In the genomic region with DNA sequence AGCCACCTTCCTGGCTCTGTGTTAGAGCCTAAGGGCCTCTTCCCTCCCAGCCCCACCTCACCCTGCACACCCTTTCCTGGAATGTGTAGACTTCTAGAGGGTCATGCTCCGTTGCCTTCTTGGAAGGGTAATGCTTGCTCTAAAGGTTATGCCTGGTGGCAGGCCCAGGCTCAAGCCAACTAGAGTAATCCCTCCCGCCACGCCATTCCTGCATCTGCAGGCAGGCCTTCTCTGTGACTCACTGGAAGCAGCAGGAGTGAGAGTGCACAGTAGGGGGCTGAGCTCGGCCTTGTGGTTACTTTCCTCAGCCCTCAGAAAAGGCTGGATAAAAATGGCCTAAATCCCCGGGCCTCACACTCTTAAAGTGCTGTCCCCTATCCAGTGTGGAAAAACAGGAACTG, we compare ENCODE assay signal across 9 mouse cellular contexts. TPM values are rescaled to one million over a fixed set of nuclear protein-coding genes. Genes with fewer than 3 reads are reported as not detected.
DNase-seq lines count a peak whose midpoint lies in the region; ATAC-seq and TF ChIP-seq lines count a peak whose summit lies in the region.
"Had no signal": no experiment of that assay in that cellular context is flagged by ENCODE, and none has a peak within 500 bp of the region (broad histone marks: within the 10 kb centered on the region; RNA-seq: fewer than 3 reads in every experiment).

No protein-coding gene starts in this region.

- peak; percentile 26 to 29 for DNase-seq in heart, adult 18-20 months
- DNase-seq in heart, postnatal 25 days (ENCODE audit: low spot score): no peak
- peak; percentile 61 for DNase-seq in MEL (ENCODE audit: low read depth, low spot score)
- DNase-seq in liver, adult 2 months (ENCODE audit: extremely low read depth, low read depth, low spot score): peak; percentile 30
- no peak for DNase-seq in ovary, postnatal 14 days (ENCODE audit: low spot score)

- peaks cover 6 to 39% of the 10 kb centered on the region in 2 experiments for H3K36me3 ChIP-seq in MEL (ENCODE audit: control insufficient read depth in 1 of 2, insufficient read depth in 2 of 2, low read length in 2 of 2)
- H3K36me3 ChIP-seq in hindbrain, embryonic 13.5 days: peaks cover 60% of the 10 kb centered on the region
- H3K36me3 ChIP-seq in liver, adult 2 months (ENCODE audit: control insufficient read depth, insufficient read depth, low read length): peaks cover 30% of the 10 kb centered on the region
- H3K36me3 ChIP-seq in stomach, embryonic 16.5 days (ENCODE audit: control insufficient read depth, insufficient read depth, low read length): peaks cover 13% of the 10 kb centered on the region

- no peaks in the 10 kb centered on the region for H3K27me3 ChIP-seq in MEL (ENCODE audit: control insufficient read depth in 1 of 2, insufficient read depth in 2 of 2, low read length in 2 of 2)
- H3K27me3 ChIP-seq in hindbrain, embryonic 13.5 days: no peaks in the 10 kb centered on the region
- H3K27me3 ChIP-seq in liver, adult 2 months (ENCODE audit: control insufficient read depth, insufficient read depth, low read length): no peaks in the 10 kb centered on the region
- no peaks in the 10 kb centered on the region for H3K27me3 ChIP-seq in stomach, embryonic 16.5 days (ENCODE audit: control insufficient read depth, insufficient read depth, low read length)

- TF ChIP-seq POLR2A in MEL (IDR thresholded peaks at IDR 0.05; ENCODE audit: control insufficient read depth in 1 of 2, insufficient read depth in 1 of 2, low read depth in 1 of 2, low read length in 2 of 2, poor library complexity in 1 of 2): no peak
- no peak for TF ChIP-seq POLR2A in cortical plate, adult 2 months (IDR thresholded peaks at IDR 0.05; ENCODE audit: extremely low read depth, insufficient read depth, low read length)
- no peak for TF ChIP-seq POLR2A in liver, adult 2 months (IDR thresholded peaks at IDR 0.05; ENCODE audit: extremely low read depth, insufficient read depth, low read length)

- WGBS in hindbrain, embryonic 13.5 days: 26% methylated on average over 5 of the region's 5 CpGs
- 22% methylated on average over 5 of the region's 5 CpGs for WGBS in liver, adult 2 months
- 20% methylated on average over 5 of the region's 5 CpGs for WGBS in stomach, embryonic 16.5 days

- no peaks in the 10 kb centered on the region for H3K9me3 ChIP-seq in MEL (replicated peaks; ENCODE audit: insufficient read depth, low read length)
- no peaks in the 10 kb centered on the region for H3K9me3 ChIP-seq in hindbrain, embryonic 13.5 days
- H3K9me3 ChIP-seq in stomach, embryonic 16.5 days (replicated peaks; ENCODE audit: control insufficient read depth, low read length): no peaks in the 10 kb centered on the region

- peak overlapping the region; percentile 94 for H3K4me2 ChIP-seq in hindbrain, embryonic 13.5 days
- H3K4me2 ChIP-seq in stomach, embryonic 16.5 days (ENCODE audit: low read depth, low read length): peak overlapping the region; percentile 93

- intact Hi-C loops in heart, postnatal 25 days (cut with DNase I): loop anchor here (5.0 kb wide), 1 partner anchor 180 kb away; a partner anchor contains a TSS

- H3K4me1 ChIP-seq in MEL (ENCODE audit: control insufficient read depth in 1 of 2, insufficient read depth in 2 of 2, low read length in 2 of 2): peaks cover 11 to 38% of the 10 kb centered on the region in 2 experiments
- H3K4me1 ChIP-seq in cortical plate, adult 2 months (ENCODE audit: control insufficient read depth, insufficient read depth, low read length): peaks cover 7% of the 10 kb centered on the region
- peaks cover 27% of the 10 kb centered on the region for H3K4me1 ChIP-seq in hindbrain, embryonic 13.5 days (replicated peaks)
- H3K4me1 ChIP-seq in liver, adult 2 months (ENCODE audit: control insufficient read depth, insufficient read depth, low read length): peaks cover 11% of the 10 kb centered on the region
- peaks cover 23% of the 10 kb centered on the region for H3K4me1 ChIP-seq in stomach, embryonic 16.5 days (ENCODE audit: control insufficient read depth, insufficient read depth, low read length)

- peak overlapping the region; percentile 3 for H3K27ac ChIP-seq in MEL (ENCODE audit: control insufficient read depth, low read depth, low read length)
- H3K27ac ChIP-seq in cortical plate, adult 2 months (ENCODE audit: insufficient read depth, low read length): no peak overlapping the region
- peak overlapping the region; percentile 64; the same call in 1 of the 2 replicates for H3K27ac ChIP-seq in hindbrain, embryonic 13.5 days
- peak overlapping the region; percentile 24 for H3K27ac ChIP-seq in liver, adult 2 months (replicated peaks; ENCODE audit: insufficient read depth, low read depth, low read length)
- peak overlapping the region; percentile 2; the same call in 1 of the 2 replicates for H3K27ac ChIP-seq in stomach, embryonic 16.5 days (ENCODE audit: low read length)

- no peak for TF ChIP-seq CTCF in MEL (IDR thresholded peaks at IDR 0.05 in 2 of 3, conservative IDR thresholded peaks at IDR 0.05 in 1 of 3; ENCODE audit: control insufficient read depth in 1 of 3, insufficient read depth in 1 of 3, low read depth in 2 of 3, low read length in 3 of 3, poor library complexity in 1 of 3, severe bottlenecking in 1 of 3)
- TF ChIP-seq CTCF in cortical plate, adult 2 months (IDR thresholded peaks at IDR 0.05; ENCODE audit: extremely low read depth, insufficient read depth, low read length): no peak
- no peak for TF ChIP-seq CTCF in liver, adult 2 months (IDR thresholded peaks at IDR 0.05; ENCODE audit: low read depth, low read length)

- H3K9ac ChIP-seq in MEL (ENCODE audit: control insufficient read depth, low read depth, low read length, poor library complexity, severe bottlenecking): peak overlapping the region; percentile 82
- peak overlapping the region; percentile 99 for H3K9ac ChIP-seq in hindbrain, embryonic 13.5 days
- peak overlapping the region; percentile 56 for H3K9ac ChIP-seq in liver, adult 2 months (ENCODE audit: low read depth, low read length)
- H3K9ac ChIP-seq in stomach, embryonic 16.5 days (ENCODE audit: low read length): peak overlapping the region; percentile 41

- TF ChIP-seq EP300 in MEL (IDR thresholded peaks at IDR 0.05; ENCODE audit: low read depth in 1 of 2, low read length in 2 of 2): no peak

- H3K79me2 ChIP-seq in MEL (ENCODE audit: control insufficient read depth, insufficient read depth, low read length, poor library complexity): peaks cover 24% of the 10 kb centered on the region
- peaks cover 12% of the 10 kb centered on the region; the same call in 1 of the 2 replicates for H3K79me2 ChIP-seq in liver, adult 2 months (ENCODE audit: control insufficient read depth, insufficient read depth, low read length)

- ATAC-seq in hindbrain, embryonic 13.5 days (ENCODE audit: low FRiP score): no peak
- ATAC-seq in stomach, embryonic 16.5 days (ENCODE audit: insufficient read depth, low FRiP score): no peak

- peak overlapping the region; percentile 64 to 73; a peak in 3 of 4 replicates for H3K4me3 ChIP-seq in MEL (ENCODE audit: control insufficient read depth in 1 of 2, insufficient read depth in 1 of 2, low read depth in 2 of 2, low read length in 2 of 2)
- H3K4me3 ChIP-seq in cortical plate, adult 2 months (ENCODE audit: insufficient read depth, low read length): peak overlapping the region; percentile 62
- peak overlapping the region; percentile 91 for H3K4me3 ChIP-seq in hindbrain, embryonic 13.5 days
- H3K4me3 ChIP-seq in liver, adult 2 months (ENCODE audit: insufficient read depth, low read depth, low read length): peak overlapping the region; percentile 96; the same call in 1 of the 2 replicates
- peak overlapping the region; percentile 74 for H3K4me3 ChIP-seq in stomach, embryonic 16.5 days (replicated peaks; ENCODE audit: low read length)

- TF ChIP-seq RAD21 in MEL (IDR thresholded peaks at IDR 0.05; ENCODE audit: low read depth, low read length): no peak

RNA-seq across cellular contexts. Expression of a gene that starts 1.8 kb away (rescaled TPM):
- total RNA-seq in heart, adult 18-20 months (2021): 100 to 1,000 TPM; 184 to 195 TPM
- total RNA-seq in heart, postnatal 25 days (2021): 100 to 1,000 TPM; 201 to 215 TPM
- 185 and 199 TPM in 2 replicates for total RNA-seq in MEL (2012; rRNA removed)
- polyA plus RNA-seq in MEL (2012; ENCODE audit: insufficient read depth in 1 of 2, insufficient read length in 2 of 2, low read depth in 1 of 2, low replicate concordance in 2 of 2, missing spikeins in 1 of 2): 1,000 to 10,000 TPM in 1 of 2 experiments, 100 to 1,000 TPM in 1; 312 to 1,810 TPM
- 1,329 and 1,383 TPM in 2 replicates for polyA plus RNA-seq in cortical plate, adult 2 months (2012; rRNA removed)
- 1,101 and 1,130 TPM in 2 replicates for polyA plus RNA-seq in hindbrain, embryonic 13.5 days (2015; fragmentation: Nextera tagmentation; extraction: Ambion mirVana)
- total RNA-seq in liver, adult 2 months (2014; rRNA removed): 151 and 236 TPM in 2 replicates
- 298 and 343 TPM in 2 replicates for polyA plus RNA-seq in liver, adult 2 months (2012; rRNA removed)
- polyA plus RNA-seq in stomach, embryonic 16.5 days (2015; fragmentation: Nextera tagmentation; extraction: Ambion mirVana): 565 and 588 TPM in 2 replicates

RNA-seq across cellular contexts. Expression of a gene that starts 11.3 kb away (rescaled TPM):
- 10 to 100 TPM; 61.7 to 70.2 TPM for total RNA-seq in heart, adult 18-20 months (2021)
- 10 to 100 TPM; 64.9 to 69.4 TPM for total RNA-seq in heart, postnatal 25 days (2021)
- total RNA-seq in MEL (2012; rRNA removed): 42.0 and 46.5 TPM in 2 replicates
- polyA plus RNA-seq in MEL (2012; ENCODE audit: insufficient read depth in 1 of 2, insufficient read length in 2 of 2, low read depth in 1 of 2, low replicate concordance in 2 of 2, missing spikeins in 1 of 2): 10 to 100 TPM in 1 of 2 experiments, not detected in 1; 79.6 TPM
- polyA plus RNA-seq in cortical plate, adult 2 months (2012; rRNA removed): 78.5 and 83.5 TPM in 2 replicates
- polyA plus RNA-seq in hindbrain, embryonic 13.5 days (2015; fragmentation: Nextera tagmentation; extraction: Ambion mirVana): 81.2 and 85.0 TPM in 2 replicates
- 42.0 and 44.9 TPM in 2 replicates for total RNA-seq in liver, adult 2 months (2014; rRNA removed)
- polyA plus RNA-seq in liver, adult 2 months (2012; rRNA removed): 29.5 and 48.5 TPM in 2 replicates
- 55.0 and 63.1 TPM in 2 replicates for polyA plus RNA-seq in stomach, embryonic 16.5 days (2015; fragmentation: Nextera tagmentation; extraction: Ambion mirVana)

RNA-seq across cellular contexts. Expression of a gene that starts 20.3 kb away (rescaled TPM):
- total RNA-seq in heart, adult 18-20 months (2021): 10 to 100 TPM; 47.2 to 48.0 TPM
- 10 to 100 TPM; 44.9 to 46.8 TPM for total RNA-seq in heart, postnatal 25 days (2021)
- 4.0 and 4.1 TPM in 2 replicates for total RNA-seq in MEL (2012; rRNA removed)
- polyA plus RNA-seq in MEL (2012; ENCODE audit: insufficient read depth in 1 of 2, insufficient read length in 2 of 2, low read depth in 1 of 2, low replicate concordance in 2 of 2, missing spikeins in 1 of 2): 10 to 100 TPM in 1 of 2 experiments, not detected in 1; 20.5 TPM
- polyA plus RNA-seq in cortical plate, adult 2 months (2012; rRNA removed): 41.7 and 42.5 TPM in 2 replicates
- 40.7 and 43.5 TPM in 2 replicates for polyA plus RNA-seq in hindbrain, embryonic 13.5 days (2015; fragmentation: Nextera tagmentation; extraction: Ambion mirVana)
- 2.5 and 5.8 TPM in 2 replicates for total RNA-seq in liver, adult 2 months (2014; rRNA removed)
- polyA plus RNA-seq in liver, adult 2 months (2012; rRNA removed): 11.6 and 15.0 TPM in 2 replicates
- 17.4 and 17.6 TPM in 2 replicates for polyA plus RNA-seq in stomach, embryonic 16.5 days (2015; fragmentation: Nextera tagmentation; extraction: Ambion mirVana)

RNA-seq across cellular contexts. Expression of a gene that starts 38.5 kb away (rescaled TPM):
- total RNA-seq in heart, adult 18-20 months (2021): 10 to 100 TPM; 55.1 to 60.2 TPM
- 10 to 100 TPM; 52.4 to 59.1 TPM for total RNA-seq in heart, postnatal 25 days (2021)
- 131 and 137 TPM in 2 replicates for total RNA-seq in MEL (2012; rRNA removed)
- 100 to 1,000 TPM in 1 of 2 experiments, 10 to 100 TPM in 1; 91.1 to 115 TPM for polyA plus RNA-seq in MEL (2012; ENCODE audit: insufficient read depth in 1 of 2, insufficient read length in 2 of 2, low read depth in 1 of 2, low replicate concordance in 2 of 2, missing spikeins in 1 of 2)
- polyA plus RNA-seq in cortical plate, adult 2 months (2012; rRNA removed): 49.1 and 50.4 TPM in 2 replicates
- polyA plus RNA-seq in hindbrain, embryonic 13.5 days (2015; fragmentation: Nextera tagmentation; extraction: Ambion mirVana): 99.5 and 100 TPM in 2 replicates
- 38.1 and 38.9 TPM in 2 replicates for total RNA-seq in liver, adult 2 months (2014; rRNA removed)
- 19.2 and 19.3 TPM in 2 replicates for polyA plus RNA-seq in liver, adult 2 months (2012; rRNA removed)
- polyA plus RNA-seq in stomach, embryonic 16.5 days (2015; fragmentation: Nextera tagmentation; extraction: Ambion mirVana): 93.0 and 94.7 TPM in 2 replicates

RNA-seq across cellular contexts. Expression of a gene that starts 52.2 kb away (rescaled TPM):
- under 1 TPM in 1 of 2 experiments, not detected in 1; 0.18 TPM for total RNA-seq in heart, adult 18-20 months (2021)
- total RNA-seq in heart, postnatal 25 days (2021): under 1 TPM; 0.20 to 0.23 TPM
- 0.07 and 0.15 TPM in 2 replicates for total RNA-seq in MEL (2012; rRNA removed)
- under 1 TPM in 1 of 2 experiments, not detected in 1; 0.33 TPM for polyA plus RNA-seq in MEL (2012; ENCODE audit: insufficient read depth in 1 of 2, insufficient read length in 2 of 2, low read depth in 1 of 2, low replicate concordance in 2 of 2, missing spikeins in 1 of 2)
- polyA plus RNA-seq in cortical plate, adult 2 months (2012; rRNA removed): 102 and 119 TPM in 2 replicates
- 13.1 and 14.1 TPM in 2 replicates for polyA plus RNA-seq in hindbrain, embryonic 13.5 days (2015; fragmentation: Nextera tagmentation; extraction: Ambion mirVana)
- total RNA-seq in liver, adult 2 months (2014; rRNA removed): not detected in 2 replicates
- not detected in 2 replicates for polyA plus RNA-seq in liver, adult 2 months (2012; rRNA removed)
- 3.8 and 4.2 TPM in 2 replicates for polyA plus RNA-seq in stomach, embryonic 16.5 days (2015; fragmentation: Nextera tagmentation; extraction: Ambion mirVana)
- total RNA-seq: neutrophil, adult 5-6 weeks had no signal

Comparison
In these comparisons a context has a peak if more than half of its experiments do, and no peak if none do; other contexts are left out.
1. DNase-seq: peak in heart, adult 18-20 months (2 of 2), MEL (single experiment) and liver, adult 2 months (single experiment); none in heart, postnatal 25 days (single experiment) and ovary, postnatal 14 days (single experiment).
2. H3K9ac ChIP-seq: peak in every context shown above with its lines; median percentile 99 in hindbrain, embryonic 13.5 days; 82 in MEL; 56 in liver, adult 2 months; 41 in stomach, embryonic 16.5 days.
3. Peak in every context shown above with its lines, with median percentiles within 50 percentile points of each other: H3K4me3 ChIP-seq.